Mouse (Mus musculus): ENCODE measurements around the gene Ugt1a9.

GRCm38 (mm10) chr1:88258361-88258760, 187.8 kb downstream of the Ugt1a9 start:
- TF ChIP-seq CTCF (IDR thresholded peaks at IDR 0.05; ENCODE audit: low read depth) = no peak
- TF ChIP-seq EP300 (IDR thresholded peaks at IDR 0.05; ENCODE audit: low read depth) = no peak
